Mouse (Mus musculus): Measurements from ENCODE around the gene Galnt10.
"Not testable (repeated sequence)": the region's sequence is repeated elsewhere in the genome, so short reads cannot be mapped to it uniquely, and the experiment has no call there.

Galnt10 gene

DNA sequence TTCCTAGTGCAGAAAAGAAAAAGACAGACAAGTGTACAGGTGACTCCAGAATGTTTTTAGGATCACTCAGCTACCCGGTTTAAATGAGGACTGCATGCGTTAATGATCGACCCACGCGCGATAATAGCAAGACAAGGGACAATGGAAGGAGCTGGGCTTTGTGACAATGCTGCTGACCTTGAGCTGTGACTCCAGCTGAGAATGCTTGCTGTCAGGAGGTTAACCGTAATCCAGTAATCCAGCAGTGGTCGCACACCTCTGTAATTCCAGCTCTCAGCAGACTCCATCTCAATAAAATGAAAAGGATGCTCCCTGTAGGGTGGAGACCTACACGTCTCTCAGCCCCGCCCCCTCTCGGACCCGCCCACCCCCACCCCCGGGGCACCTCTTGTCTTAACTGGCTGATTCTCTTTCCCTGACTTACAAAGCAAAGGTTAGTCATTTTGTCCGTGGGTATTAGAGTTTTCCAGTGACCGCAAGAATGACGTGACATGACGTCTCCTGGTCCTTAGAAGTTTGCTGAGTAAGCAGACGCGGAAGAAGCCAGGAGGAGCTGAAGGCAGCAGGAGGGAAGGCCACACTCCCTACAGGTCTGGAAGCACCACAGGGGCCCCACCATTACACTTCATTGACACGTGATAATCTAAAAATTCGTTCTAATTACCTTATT, 145.8 kb downstream of the Galnt10 start:
- no peak for DNase-seq (ENCODE audit: low spot score in 2 of 2)

DNA sequence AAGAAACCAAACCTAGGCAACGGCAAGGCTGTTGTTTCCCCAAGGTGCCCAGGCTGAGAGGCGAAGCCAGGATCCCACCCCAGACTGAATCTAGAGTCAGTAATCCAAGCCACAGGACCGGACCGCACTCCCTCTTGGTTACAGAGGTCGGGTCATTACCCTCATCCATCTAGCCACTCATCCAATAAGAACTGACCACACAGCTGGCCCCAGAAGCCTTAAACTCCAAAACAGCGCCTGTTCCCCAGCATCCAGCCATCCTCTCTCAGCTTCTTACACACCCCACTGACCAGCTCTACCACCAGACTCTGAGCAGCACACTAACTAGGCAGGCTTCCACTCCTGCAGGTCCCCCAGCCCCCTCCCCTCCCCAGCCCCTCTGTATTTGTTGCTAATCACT, 149.8 kb downstream of the Galnt10 start:
- DNase-seq (ENCODE audit: low spot score in 2 of 2): no peak

DNA sequence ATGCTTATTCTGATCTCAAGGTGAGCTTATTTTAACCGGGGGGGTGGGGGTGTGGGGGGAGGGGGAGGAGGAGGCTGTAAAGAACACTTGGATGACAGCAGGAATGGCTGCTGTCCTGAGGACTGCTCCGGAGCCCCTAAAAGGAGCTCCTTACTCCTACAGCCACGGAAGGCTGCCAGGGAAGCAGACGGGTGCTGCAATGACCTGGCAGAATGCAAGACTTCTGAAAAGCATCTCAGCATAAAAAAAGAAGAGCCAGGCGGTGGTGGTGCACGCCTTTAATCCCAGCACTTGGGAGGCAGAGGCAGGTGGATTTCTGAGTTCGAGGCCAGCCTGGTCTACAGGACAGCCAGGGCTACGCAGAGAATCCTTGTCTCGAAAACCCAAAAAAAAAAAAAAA, 152.6 kb downstream of the Galnt10 start:
- no peak for DNase-seq (ENCODE audit: low spot score in 2 of 2)

DNA sequence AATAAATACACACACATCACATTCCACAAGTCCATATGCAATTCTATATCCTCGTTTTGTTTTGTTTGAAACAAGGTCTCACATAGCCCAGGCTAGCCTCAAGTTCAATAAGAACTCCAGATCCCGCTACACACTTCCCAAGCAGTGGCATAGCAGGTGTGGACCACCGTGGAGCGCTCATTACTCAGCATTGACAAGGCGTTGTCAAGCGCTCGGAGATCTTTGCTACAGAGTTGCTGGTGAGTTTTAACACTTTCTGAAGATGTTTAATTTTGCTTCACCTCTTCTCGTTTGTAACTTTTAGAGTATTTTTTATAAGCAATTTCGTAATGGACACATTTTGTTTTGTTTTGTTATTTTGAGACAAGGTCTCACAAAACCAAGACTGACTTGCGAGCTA, 154.2 kb downstream of the Galnt10 start:
- no peak for DNase-seq (ENCODE audit: low spot score in 2 of 2)

DNA sequence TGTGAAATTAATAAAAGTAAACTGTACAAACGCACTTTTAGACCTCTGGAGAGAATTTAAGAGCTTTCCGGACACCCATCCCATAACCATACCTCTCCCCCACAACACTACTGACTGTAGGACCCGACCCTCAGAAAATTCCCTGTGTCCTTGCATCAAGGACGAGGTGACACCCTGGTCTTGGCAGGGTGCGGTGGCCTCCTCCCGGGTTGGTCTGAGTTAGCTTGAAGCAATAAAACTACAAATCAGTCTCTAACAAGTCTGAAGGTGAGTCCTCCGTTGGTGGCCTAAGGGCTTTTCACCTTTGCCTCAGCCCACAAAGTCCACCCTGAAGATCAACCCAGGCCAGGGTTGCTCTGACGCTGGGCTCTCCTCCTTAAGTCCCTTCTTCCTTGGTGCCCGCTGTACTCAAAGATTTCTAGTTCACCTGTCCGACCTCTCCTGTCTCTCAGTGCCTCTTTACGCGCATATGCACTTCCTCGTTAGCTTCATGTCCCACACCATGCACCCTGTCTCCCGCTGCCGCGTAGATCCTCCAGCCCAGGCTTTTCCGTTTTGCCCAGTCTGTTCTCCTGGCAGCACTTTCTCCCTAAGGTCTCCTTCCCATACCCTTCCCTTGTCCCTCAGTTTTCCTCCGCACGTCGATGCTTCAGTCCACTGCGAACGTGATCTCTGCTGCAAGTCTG, 155.2 kb downstream of the Galnt10 start:
- DNase-seq (ENCODE audit: low spot score in 2 of 2): no peak

DNA sequence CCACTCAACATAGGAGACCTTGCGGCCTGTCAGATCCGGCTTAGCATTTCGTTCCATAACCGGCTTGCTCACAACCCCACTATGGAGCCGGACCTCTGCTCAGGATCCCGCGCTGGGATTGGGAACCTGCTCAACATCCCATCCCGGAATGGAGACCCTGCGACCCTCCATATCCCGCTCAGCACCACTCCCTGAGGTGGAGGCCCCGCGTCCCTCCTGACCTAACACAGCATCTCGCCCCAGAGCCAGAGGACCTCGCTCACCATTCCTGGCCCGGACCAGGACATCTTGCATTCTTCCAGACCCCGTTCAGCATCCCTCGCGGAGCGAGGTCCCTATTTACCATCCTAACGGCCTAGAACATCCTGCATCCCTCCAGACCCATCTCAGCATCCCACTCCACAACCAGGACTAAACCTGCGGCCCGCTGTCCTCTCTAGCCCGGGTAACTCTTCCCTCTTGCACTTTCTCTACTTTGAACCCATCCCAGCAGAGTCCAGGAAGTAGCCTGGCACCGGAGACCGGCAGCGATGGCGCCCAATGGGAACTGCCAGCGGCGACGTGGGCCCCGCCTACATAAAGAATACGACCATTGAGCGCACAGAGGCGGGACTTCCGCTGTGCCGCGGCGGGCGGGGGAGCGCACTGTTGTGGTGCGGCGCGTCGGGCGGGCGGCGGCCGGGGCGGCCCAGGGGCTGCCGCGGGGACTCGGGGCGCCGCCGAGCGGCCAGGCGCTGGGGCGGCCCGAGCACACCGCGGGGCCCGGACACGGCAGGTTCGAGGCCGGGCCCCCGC, 155.9 kb downstream of the Galnt10 start, which contains the start of gene Sap30l:
Gene Sap30l, plus strand, starts transcription at position 667 of the 795 bp plus-strand sequence.
- peak; percentile 98 for DNase-seq (ENCODE audit: low spot score in 2 of 2)

DNA sequence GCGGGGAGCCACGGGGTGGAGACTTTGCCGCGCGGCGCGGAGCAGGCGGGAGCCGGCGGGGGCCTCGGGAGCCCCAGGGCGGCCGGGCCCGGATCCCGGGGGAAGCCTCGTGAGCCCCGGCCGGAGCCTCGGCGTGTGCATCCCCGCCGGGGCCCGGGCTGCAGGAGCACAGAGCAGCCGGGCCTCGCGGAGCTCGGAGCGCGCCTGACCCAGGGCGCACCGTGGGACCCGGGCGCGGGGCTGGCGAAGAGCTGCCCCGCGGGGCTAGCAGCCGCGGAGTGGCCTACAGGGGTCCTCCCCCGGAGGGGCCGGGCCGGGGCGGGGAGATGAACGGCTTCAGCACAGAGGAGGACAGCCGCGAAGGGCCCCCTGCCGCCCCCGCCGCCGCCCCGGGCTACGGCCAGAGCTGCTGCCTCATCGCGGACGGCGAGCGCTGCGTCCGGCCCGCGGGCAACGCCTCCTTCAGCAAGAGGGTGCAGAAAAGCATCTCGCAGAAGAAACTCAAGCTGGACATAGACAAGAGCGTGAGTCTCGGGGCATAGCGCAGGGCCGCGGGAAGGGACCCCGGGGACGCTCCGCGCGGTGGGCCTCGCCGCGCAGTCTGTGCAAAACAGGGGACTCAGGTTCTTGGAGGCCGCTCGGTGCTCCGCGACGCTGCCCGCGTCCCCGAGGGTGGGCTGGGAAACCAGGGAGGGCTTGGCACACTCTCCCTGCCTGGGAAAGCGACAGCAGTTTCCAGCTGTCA, 156.7 kb downstream of the Galnt10 start:
- DNase-seq (ENCODE audit: low spot score in 2 of 2): peak; percentile 63 to 71

DNA sequence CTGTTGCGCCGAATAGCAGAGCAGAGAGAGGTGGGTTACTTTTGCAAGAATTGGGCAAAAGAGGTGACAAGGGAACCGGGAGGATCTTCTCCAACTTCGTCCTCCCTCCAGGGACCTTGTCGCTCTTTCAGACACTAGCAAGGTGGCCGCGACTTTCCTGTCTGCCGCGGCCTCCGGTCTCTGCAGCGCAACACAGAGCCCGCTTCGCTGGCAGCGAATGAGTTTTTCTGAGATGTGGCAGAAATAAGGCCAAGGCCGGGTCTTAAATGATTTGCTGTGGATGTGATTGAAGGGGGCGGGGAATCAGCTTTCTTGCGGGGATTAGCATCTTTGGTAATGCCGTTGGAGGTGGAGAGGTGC, 157.2 kb downstream of the Galnt10 start:
- DNase-seq (ENCODE audit: low spot score in 2 of 2): peak in 1 of 2 experiments; percentile 38

DNA sequence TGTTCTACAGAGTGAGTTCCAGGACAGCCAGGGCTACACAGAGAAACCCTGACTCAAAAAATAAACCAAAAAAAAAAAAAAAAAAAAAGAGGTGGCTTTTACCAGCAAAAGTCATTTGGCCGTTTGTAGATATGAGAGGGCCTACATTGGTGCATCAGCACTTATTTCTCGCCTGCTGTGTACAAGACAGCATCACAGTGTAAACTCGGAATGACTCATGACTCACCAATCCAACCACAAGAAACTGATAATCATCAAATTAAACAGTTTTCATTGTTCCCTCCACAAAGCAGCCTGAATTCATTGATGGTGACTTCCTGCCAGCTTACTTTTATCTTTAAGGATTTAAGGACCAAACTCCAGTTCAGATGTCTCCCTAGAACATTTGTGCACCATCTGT, 159.8 kb downstream of the Galnt10 start:
- no peak for DNase-seq (ENCODE audit: low spot score in 2 of 2)

DNA sequence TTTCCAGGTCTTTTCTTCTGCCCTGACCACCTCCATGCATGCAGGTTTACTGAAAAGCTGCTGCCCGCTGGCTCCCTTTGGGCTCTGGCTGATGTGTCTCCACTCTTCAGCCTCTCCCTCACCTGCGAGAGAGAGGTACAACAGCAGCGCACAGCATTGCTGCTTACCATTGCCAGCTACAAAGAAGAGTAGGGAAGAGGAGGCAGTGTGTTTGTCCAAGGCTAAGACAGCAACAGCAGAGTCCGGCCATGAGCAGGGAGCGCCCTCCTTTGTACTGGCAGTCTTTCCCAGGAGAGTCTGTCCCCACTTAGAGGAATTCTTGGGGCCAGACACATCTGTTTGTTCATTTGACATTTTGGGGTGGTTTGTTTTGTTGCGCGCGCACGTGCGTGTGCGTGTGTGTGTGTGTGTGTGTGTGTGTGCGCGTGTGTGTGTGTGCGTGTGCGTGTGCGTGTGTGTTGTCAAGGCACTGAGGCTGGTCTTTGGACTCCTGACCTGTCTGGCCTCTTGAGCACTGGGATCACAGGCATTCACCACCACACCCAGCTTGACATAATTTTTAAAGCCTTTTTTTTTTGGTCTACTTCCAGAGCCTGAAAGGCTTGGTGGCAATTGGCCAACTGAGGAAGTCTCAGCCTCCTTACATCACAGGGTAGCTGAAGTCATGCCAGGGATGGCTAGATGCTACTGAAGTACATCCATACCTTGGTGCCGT, 163.9 kb downstream of the Galnt10 start:
- no peak for DNase-seq (ENCODE audit: low spot score in 2 of 2)

DNA sequence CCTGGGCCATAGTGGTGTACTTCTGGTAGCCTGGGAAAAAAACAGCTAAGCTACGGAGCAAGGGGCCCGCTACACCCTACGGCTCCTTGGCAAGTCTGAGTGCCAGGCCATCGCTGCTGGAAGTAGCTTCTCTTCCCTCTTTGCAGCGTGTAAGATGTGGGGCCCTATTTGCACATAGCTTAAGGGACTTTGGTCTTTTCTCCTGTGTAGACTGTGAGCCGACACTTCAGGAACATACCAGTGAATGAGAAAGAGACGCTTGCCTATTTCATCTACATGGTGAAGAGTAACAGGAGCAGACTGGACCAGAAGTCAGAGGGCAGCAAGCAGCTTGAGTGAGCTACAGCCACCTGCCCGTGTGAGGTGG, 164.5 kb downstream of the Galnt10 start:
- DNase-seq (ENCODE audit: low spot score in 2 of 2): no peak

DNA sequence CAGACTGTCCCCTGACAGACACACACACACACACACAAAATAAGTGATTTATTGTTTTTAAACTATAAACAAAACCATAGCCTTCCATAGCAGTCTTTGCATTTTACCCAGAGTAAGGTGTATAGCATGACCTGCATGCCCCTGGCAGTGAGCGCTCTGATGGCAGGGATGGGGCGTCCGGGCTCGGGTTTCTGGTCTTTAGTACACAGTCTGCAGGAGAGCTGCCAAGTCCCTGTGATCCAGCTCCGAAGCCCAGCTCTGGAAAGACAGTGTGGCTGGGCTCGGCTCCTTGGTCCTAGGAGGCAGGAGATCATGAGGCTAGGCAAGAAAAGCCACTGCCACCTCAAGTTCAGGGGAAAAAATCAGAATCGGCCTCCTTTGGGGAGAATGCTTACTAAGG, 165.8 kb downstream of the Galnt10 start:
- DNase-seq (ENCODE audit: low spot score in 2 of 2): no peak

DNA sequence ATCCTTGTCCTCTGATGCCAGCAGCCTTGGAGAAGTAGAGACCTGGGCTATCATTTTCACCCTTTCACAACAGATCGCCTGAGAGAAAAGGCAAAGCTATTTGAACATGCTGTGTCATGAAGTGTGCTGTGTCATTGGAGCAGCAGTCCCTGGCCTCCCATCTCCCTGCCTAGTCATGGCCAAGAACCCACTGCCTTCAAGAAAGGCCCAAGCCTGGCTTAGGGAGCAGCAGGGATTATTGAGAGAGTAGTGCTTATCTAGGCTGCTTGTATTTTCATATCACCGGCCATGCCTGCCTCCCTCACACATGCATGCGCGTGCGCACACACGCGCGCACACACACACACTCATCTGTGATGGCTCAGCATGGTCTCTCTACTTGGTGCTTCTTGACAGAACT, 167.0 kb downstream of the Galnt10 start:
- DNase-seq (ENCODE audit: low spot score in 2 of 2): no peak

DNA sequence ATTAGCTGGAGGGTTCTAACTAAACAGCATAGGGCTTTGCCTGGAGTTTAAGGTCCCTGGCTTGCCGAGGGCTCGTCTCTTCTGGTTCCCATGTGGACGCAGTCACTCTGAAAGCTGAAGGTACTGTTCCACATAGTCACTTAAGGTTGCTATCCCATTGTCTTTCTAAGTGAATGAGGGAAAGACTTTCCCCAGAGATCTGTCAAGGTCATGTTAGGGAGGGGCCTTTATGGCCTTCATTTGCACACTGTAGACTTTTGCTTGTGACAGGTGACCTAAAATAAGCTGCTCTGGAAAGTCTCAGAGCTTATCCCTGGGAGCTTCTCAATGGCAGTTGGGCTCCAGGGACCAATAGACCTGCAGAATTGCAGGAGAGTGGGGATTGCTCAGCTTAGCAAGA, 168.4 kb downstream of the Galnt10 start:
- no peak for DNase-seq (ENCODE audit: low spot score in 2 of 2)

DNA sequence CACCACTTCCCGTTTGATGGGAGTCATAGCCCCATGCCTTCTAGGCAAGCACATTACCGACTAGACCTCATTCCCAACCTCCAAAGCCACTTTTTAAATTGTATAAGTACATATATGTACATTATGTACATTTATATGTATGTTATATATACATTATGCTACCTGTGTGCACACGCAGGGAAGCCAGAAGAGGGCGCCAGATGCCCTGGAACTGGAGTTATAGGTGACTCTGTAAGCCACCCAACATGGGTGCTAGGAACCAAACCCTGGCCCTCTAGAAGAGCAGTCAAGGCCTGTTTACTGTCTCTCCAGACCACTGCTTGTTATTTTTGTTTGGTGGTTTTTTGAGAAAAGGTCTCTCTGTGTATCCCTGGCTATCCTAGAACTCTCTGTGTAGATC, 172.9 kb downstream of the Galnt10 start:
- DNase-seq (ENCODE audit: low spot score in 2 of 2): no peak

DNA sequence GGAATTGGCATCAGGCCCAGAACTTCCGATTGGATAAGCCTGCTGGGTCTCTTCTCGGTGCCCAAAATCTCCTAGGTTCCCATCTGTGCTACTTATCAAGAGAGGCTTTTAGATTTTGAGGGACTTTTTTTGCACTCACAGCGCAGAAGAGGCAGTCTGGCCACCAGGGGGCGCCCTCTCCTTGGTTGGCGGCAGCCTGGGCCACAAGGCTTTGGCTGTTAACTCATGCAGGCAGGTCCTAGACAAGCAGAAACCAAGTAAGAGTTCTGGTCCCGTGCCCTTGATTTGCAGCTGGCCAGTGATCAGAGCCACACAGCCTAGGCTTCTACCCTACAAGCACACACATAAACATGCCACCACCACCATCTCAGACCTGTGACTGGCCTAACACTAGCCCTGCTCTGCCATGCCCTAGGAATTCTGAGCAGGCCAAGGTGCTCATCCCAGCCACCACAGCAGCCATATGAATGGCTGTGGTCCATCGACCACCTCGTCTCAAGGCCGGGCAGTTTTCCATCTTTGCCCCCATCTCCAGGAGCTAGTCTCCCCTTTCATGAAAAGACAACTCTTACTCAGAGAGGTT, 174.8 kb downstream of the Galnt10 start:
- peak; percentile 68 to 86 for DNase-seq (ENCODE audit: low spot score in 2 of 2)

DNA sequence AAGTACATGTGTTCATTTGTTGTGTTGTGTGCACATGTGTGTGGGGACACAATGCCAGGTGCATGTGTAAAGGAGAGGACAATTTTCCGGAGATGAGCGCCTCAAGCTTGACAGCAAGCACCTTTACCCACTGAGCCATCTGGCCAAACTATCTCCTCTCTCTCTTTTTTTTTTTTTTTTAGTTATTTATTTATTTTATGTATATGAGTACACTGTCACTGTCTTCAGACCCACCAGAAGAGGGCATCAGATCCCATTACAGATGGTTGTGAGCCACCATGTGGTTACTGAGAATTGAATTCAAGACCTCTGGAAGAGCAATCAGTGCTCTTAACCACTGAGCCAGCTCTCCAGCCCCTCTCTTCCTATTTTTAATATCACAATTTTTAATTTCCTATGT, 177.9 kb downstream of the Galnt10 start:
- DNase-seq (ENCODE audit: low spot score in 2 of 2): not testable (repeated sequence)

DNA sequence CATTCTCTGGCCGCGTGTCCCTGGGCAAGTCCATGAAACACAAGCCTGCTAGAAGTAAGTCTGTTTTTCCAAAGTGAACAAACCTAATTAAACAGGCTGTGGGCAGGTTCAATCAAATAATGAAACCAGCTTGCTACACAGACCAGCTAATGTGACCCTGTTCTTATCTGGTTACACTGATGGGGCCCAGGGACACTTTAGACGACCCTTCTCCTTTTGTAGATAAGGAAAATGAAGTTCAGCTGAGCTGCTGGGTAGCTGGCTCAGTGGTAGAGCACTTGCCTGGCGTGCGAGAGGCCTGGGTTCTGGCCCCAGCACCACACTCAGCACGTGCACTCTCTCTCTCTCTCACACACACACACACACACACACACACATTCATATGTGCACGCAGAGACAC, 178.5 kb downstream of the Galnt10 start:
- no peak for DNase-seq (ENCODE audit: low spot score in 2 of 2)

DNA sequence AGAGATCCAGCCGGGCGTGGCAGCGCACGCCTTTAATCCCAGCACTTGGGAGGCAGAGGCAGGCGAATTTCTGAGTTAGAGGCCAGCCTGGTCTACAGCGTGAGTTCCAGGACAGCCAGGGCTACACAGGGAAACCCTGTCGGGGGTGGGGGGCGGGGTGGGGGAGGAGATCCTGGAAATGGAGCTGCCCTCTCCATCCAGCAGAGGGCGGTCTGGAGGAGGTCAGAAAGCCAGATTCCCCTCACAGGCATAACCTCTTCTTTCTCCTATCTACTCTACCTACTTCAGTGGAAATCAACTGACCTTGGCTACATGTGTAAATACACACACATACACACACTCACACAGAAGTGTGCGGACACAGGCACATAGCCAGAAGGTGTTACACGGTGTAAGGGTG, 180.0 kb downstream of the Galnt10 start:
- not testable (repeated sequence) for DNase-seq (ENCODE audit: low spot score in 2 of 2)

DNA sequence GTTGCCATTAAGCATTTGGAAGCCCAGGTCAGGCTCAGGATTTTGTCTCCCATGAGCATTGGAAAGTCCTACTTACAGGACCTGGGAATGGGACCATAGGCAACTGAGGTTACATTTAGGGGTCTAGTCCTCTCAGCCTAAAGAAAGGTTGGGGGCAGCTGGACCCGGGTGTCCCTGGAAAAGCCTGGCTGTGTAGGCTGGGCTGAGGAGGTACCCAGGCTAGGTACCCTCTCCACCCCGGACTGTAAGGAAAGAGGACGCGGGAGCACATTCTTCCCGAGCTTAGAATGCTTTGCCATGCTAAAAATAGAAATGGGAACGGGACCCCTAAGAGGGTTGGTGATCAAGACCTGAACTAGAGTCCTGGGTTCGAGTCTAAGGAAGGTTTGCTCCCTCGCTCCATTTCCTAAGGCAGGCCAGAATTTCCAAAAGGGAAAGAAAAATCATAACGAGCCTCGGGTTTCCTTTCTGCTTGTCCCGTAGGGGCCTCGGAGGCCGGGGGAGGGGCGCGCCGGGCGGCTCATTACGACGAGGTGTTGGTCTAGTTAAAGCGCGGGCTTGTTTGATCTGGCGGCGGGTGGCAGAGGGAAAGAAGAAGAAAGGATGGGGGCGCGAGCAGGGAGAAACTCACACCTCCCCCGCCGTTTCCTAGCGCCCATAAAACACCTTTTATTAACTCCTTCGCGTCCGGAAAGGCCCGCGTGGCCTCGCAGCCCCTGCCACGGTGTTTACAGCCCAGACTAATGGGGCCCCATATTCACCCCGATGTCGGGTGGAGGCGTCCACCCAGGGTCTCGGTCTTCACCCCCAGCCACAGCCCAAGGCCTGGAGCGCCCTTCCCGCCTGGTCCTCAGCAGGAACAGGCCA, 182.0 kb downstream of the Galnt10 start:
- DNase-seq (ENCODE audit: low spot score in 2 of 2): no peak
